Mouse (Mus musculus): ENCODE measurements at regions not wholly inside any gene's neighbourhood (a gene's known extent, or its start where the extent isn't known, plus 50 kb on each side); places are given as distances from the start of the nearest gene placed in this dataset.
A peak's percentile ranks its signal among the peaks of the same experiment; 100 is the strongest.
"Not testable (repeated sequence)": the region's sequence is repeated elsewhere in the genome, so short reads cannot be mapped to it uniquely, and the experiment has no call there.

- peak; percentile 10 for DNase-seq
Observed at GRCm38 (mm10) chr2:100252006-100252405, 1372.5 kb upstream of the Rag2 start.

DNA sequence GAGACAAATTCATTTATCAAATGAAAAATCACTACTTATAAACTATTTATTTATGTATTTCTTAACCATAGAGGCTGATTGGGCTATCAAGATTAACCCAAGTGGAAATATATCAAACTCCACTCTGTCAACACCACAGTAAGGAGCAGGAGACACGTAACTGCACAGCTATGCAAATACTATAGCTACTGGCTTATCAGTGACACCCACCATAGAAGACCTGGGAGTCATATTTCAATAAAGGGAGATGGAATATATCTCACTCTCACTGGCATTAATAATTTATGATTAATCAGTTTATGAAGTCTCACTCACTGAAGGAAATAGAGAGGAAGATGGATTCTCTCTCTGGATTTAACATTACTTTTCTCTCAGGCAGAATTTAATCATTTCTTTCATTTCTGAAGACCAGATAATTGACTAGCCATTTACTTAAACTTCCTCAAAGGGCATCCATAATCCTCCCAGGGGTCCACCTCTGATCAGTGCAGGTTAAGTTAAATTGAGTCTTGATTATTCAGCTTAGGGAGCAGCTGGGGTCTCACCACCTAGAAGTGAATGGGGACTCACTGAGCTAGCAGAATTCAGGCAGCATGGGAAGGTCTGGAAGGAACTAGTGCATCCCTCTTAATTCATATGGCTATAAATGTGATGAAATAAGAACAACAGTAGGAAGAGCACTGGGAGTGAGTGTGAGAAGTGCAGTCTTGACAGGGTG, 1365.2 kb upstream of the Rag2 start:
- DNase-seq = no peak

- no peak for DNase-seq
Observed at GRCm38 (mm10) chr2:100306516-100306915, 1318.0 kb upstream of the Rag2 start.

- no peak for DNase-seq
Observed at GRCm38 (mm10) chr2:100312750-100313275, 1311.7 kb upstream of the Rag2 start.

DNA sequence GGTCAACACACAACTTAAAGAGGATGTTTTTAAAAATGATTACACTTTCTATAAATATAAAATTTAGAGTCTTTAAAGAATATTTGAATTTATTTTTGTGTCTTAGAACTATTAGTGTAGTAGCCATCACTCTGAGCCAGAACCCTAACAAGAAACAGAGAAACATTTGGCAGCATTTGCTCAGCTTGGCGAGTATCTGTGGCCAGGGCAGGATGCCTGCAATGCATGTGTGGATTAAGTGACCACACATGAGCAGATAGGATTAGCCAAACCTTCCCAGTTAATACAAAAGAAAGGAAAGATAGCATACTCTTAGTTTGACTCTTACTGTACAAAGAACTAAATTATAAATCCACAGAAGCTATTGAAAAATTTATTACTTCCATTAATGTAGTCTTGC, 1304.1 kb upstream of the Rag2 start:
- no peak for DNase-seq

- DNase-seq = no peak
Observed at GRCm38 (mm10) chr2:100340713-100341112, 1283.8 kb upstream of the Rag2 start.

DNA sequence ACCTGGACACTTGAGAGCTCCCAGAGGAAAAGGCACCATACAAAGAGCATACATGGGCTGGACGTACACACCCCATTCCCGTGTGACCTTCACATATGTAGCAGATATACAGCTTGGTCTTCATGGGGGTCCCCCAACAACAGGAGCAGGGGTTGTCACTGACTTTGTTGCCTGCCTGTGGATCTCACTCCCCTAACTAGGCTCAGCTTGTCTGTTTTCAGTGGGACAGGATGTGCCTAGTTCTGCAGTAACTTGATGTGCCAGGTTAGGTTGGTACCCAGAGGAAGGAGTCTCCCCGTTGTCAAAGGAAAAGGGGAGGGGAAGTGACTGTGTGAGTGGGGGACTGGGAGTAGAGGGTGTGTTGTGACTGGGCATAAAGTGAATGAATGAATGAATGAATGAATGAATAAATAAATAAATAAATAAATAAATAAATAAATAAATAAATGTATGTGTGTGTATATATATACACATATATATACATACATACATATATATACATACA, 1279.5 kb upstream of the Rag2 start:
- no peak for DNase-seq

GRCm38 (mm10) chr2:100365616-100366015, 1258.9 kb upstream of the Rag2 start:
- DNase-seq = not testable (repeated sequence)

- DNase-seq = no peak
Observed at GRCm38 (mm10) chr2:100399776-100400175, 1224.7 kb upstream of the Rag2 start.

DNA sequence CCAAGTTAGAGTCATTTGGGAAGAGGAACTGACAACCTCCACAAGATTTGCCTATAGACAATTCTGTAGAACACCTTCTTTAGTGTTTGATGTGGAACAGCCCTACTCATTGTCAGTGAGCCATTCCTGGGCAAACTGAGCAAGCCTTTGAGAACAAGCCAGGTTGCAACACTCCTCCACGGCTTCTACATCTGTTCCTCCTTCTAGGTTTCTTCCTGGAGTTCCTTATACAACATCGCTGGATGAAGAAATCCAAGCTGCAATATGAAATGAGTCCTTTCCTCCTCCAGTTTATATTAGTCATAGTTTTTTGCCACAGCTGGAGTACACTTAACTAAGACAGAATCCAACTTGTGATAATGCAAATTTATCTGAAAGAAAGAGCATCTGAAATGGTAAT, 1197.9 kb upstream of the Rag2 start:
- DNase-seq = no peak

GRCm38 (mm10) chr2:100434991-100435390, 1189.5 kb upstream of the Rag2 start:
- DNase-seq = no peak

- no peak for DNase-seq
Observed at GRCm38 (mm10) chr2:100445868-100446267, 1178.7 kb upstream of the Rag2 start.

DNA sequence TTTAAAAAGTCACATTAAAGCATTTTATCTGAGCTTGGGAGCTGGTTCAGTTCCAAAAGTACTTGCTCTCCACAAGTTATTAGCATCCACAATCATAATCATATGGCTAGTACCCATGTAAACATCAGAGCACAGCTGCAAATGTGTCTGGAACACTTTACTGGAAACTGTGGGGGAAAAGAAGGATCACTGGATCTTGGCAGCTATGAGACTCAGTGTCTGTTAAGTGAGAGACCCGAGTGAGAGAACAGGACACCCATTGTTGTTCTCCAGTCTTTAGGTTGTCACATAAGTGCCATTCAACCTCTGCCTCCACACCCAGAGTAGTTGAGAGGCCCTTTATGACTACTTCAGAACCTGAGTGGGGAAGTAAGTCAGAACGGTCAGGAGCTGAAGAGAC, 1178.2 kb upstream of the Rag2 start:
- no peak for DNase-seq

DNA sequence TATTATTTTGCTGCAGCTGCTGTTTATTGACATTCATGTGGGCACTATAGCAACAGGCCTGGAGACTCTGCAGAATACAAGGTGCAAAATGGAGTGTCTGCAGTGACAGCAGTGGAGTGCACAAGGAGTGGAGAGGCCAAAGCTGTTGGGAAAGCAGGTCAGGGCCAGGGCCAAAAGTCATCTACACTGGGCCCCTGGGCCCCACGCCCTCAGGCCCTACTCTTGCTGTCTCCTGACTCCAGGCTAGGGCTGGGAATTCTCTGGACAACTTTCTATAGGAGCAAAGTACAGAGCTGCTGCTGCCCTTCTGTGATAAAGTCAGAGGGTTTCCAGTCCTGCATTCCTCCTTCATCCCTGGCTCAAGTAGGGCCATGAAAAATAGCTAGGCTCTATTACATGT, 1164.9 kb upstream of the Rag2 start:
- not testable (repeated sequence) for DNase-seq

DNA sequence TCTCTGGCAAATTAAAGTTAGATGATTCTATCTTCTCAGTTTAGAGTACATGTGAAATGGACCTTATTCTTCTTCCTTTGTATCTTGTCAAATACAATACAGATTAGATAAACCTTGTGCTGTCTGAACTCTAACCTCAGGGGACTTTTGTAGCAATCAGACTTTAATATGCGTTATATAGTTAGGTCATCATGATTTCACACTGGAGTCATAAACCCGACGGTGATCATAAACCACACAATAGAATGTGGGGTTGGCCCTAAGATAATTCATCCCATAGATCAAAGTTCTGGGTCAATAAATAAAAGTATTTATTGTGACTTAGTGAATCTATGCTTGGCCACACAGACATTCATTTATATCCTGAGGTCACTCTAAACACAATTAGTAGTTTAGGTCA, 1138.3 kb upstream of the Rag2 start:
- not testable (repeated sequence) for DNase-seq

DNA sequence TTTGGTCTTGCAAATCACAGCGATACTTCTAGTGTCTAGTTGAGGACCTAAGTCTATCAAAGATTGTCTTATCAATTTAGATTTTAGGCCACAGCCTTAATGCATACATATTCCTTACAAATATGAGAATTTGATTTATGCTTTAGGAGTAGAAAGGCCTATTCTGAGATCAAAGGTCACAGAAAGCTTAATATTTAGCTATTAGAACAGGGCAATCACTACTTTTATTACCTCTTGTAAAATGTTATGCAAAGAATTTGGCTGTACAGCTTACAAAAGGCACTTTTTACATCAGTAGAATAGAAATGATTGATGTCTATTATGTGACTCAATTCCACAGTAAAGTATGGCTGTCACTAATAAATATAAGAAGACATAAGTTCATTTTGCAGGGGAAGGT, 1119.4 kb upstream of the Rag2 start:
- DNase-seq = not testable (repeated sequence)

Data from right cerebral cortex, postnatal 14 days (tissue).